Mouse (Mus musculus): ENCODE data around the gene Gm5485. TPM values are rescaled to one million over a fixed set of nuclear protein-coding genes. Genes with fewer than 3 reads are reported as not detected.

The Gm5485 gene
- polyA plus RNA-seq, 1 experiment from 2014 or later, result not detected

DNA sequence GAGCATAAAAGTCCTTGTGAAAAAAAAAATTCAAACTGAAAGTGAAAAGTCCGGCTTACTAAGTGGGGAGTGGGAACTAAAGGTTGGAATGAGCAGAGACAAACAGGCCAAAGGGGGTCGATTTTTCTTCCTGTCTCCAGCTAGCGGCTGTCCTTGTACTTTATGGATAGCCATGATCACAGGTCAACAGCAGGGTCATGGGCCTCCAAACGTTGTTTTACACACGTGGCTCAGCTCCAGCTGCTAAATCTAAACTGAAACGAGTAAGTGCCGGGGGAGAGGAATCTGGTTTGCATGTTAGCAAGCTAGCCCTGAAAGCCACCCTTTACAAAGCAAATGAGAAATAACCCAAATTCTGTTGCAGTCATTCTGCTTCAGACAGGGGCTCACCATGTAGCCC, 2.6 kb downstream of the Gm5485 start:
- H3K4me2 ChIP-seq (replicated peaks), result no peak overlapping the region
- H3K27ac ChIP-seq, result no peak overlapping the region
- no peaks in the 10 kb centered on the region for H3K9me3 ChIP-seq
- H3K9ac ChIP-seq, result no peak overlapping the region
- ATAC-seq (ENCODE audit: low FRiP score, low read depth), result no peak
- 36% methylated on average over 7 of the region's 7 CpGs for WGBS
- H3K36me3 ChIP-seq, result no peaks in the 10 kb centered on the region
- H3K4me1 ChIP-seq, result 0 out of 2 replicates have a peak, but pooled peaks cover 4% of the 10 kb centered on the region
- no peak overlapping the region for H3K4me3 ChIP-seq
- no peaks in the 10 kb centered on the region for H3K27me3 ChIP-seq

DNA sequence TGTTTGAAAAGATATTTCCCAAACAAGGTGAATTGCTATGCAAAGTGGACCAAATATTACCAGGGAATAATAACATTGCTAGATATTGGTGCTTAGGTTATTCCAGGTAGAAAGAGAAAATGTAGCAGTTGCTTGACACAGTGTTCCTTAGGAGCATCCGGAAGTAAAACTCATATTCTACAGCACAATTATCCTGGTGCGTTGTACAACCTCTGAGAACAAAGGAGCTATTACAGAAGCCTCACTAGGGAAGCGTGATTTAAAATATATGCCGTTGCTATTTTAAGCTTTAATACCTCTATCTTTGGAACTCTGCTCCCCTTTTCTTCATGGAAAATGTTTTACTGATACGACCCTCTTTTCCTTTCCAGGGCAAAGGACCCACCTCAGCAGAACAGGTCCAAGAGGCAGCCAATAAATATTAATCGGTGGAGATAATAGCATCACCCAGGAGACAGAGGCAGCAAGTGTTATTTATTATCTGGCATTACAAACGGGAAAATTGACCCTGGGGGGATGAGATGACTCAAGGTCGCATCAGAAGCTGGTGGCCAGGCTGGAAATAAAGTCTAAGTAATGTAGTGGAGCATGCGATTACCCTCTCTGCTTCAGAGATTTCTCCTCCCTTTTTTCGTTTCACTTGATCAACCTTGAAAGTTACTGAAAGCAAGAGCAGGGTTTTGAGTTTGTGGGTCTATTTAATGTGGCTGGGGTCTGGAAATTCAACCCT, 6.4 kb downstream of the Gm5485 start:
- Histone ChIP-seq H3K36me3 (no peaks in the 10 kb centered on the region), H3K4me2 (replicated peaks) (no peak overlapping the region), H3K27me3 (no peaks in the 10 kb centered on the region), H3K4me3 (no peak overlapping the region), H3K9ac (no peak overlapping the region), H3K4me1 (0 out of 2 replicates have a peak, but pooled peaks cover 4% of the 10 kb centered on the region), H3K9me3 (no peaks in the 10 kb centered on the region), H3K27ac (no peak overlapping the region)
- WGBS, result 54% methylated on average over 10 of the region's 10 CpGs
- no peak for ATAC-seq (ENCODE audit: low FRiP score, low read depth)

DNA sequence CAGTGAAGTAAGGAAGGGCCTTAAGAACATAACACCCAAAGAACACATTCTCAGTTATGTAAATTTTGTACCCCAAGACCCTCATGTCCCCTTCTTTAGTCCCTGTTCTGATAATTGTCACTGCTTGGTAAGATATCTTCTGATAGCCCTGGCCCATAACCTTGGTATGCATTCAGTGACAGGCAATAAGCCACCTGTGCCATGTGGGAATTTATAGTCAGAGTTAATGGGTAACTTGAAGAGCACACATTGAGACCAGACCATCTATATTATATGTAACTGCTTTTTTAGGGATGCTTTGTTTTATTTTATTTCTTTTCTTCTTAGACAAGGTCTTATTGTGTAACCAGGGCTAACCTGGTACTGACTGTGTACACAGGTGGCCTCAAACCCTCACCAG, 8.2 kb downstream of the Gm5485 start:
- Histone ChIP-seq H3K4me2 (replicated peaks) (no peak overlapping the region), H3K27ac (no peak overlapping the region), H3K9ac (no peak overlapping the region), H3K4me3 (no peak overlapping the region), H3K36me3 (no peaks in the 10 kb centered on the region), H3K27me3 (no peaks in the 10 kb centered on the region), H3K4me1 (0 out of 2 replicates have a peak, but pooled peaks cover 4% of the 10 kb centered on the region), H3K9me3 (no peaks in the 10 kb centered on the region)
- ATAC-seq (ENCODE audit: low FRiP score, low read depth), result no peak

GRCm38 (mm10) chr16:48403423-48403822, 8.8 kb downstream of the Gm5485 start:
- Histone ChIP-seq H3K9ac (no peak overlapping the region), H3K36me3 (no peaks in the 10 kb centered on the region), H3K27ac (no peak overlapping the region), H3K4me3 (no peak overlapping the region), H3K4me1 (0 out of 2 replicates have a peak, but pooled peaks cover 4% of the 10 kb centered on the region), H3K27me3 (no peaks in the 10 kb centered on the region), H3K4me2 (replicated peaks) (no peak overlapping the region), H3K9me3 (no peaks in the 10 kb centered on the region)
- WGBS, result 92% methylated on average over 3 of the region's 3 CpGs
- ATAC-seq (ENCODE audit: low FRiP score, low read depth), result no peak

- H3K9ac ChIP-seq, result no peak overlapping the region
- H3K27me3 ChIP-seq, result no peaks in the 10 kb centered on the region
- no peaks in the 10 kb centered on the region for H3K9me3 ChIP-seq
- no peak overlapping the region for H3K4me3 ChIP-seq
- H3K4me2 ChIP-seq (replicated peaks), result no peak overlapping the region
- H3K36me3 ChIP-seq, result no peaks in the 10 kb centered on the region
- 64% methylated on average over 4 of the region's 4 CpGs for WGBS
- 0 out of 2 replicates have a peak, but pooled peaks cover 4% of the 10 kb centered on the region for H3K4me1 ChIP-seq
- no peak for ATAC-seq (ENCODE audit: low FRiP score, low read depth)
- H3K27ac ChIP-seq, result no peak overlapping the region
Observed at GRCm38 (mm10) chr16:48402963-48403362, 9.3 kb downstream of the Gm5485 start.

GRCm38 (mm10) chr16:48395278-48395677, 16.9 kb downstream of the Gm5485 start:
- no peak overlapping the region for H3K9ac ChIP-seq
- no peaks in the 10 kb centered on the region for H3K9me3 ChIP-seq
- no peak overlapping the region for H3K4me2 ChIP-seq (replicated peaks)
- no peak overlapping the region for H3K27ac ChIP-seq
- no peaks in the 10 kb centered on the region for H3K36me3 ChIP-seq
- no peak for ATAC-seq (ENCODE audit: low FRiP score, low read depth)
- WGBS, result 85% methylated on average over 2 of the region's 2 CpGs
- no peaks in the 10 kb centered on the region for H3K27me3 ChIP-seq
- H3K4me1 ChIP-seq, result no peaks in the 10 kb centered on the region
- no peak overlapping the region for H3K4me3 ChIP-seq

DNA sequence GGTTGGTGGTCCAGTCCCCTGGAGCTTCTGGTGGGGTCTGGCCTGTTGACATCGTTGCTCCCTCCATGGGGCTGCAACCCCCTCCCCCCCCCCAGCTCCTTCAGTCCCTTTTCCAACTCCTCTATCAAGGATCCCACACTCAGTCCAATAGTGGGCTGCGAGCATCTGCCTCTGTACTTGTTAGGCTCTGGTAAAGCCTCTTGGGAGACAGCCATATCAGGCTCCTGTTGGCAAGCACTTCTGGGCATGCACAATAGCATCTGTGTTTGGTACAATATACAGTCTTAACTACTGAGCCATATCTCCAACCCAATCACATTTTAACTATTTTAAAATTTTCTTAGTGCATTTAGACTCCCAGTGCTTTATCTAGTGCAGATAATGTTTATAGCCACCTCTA, 25.2 kb downstream of the Gm5485 start:
- Histone ChIP-seq H3K4me2 (replicated peaks) (no peak overlapping the region), H3K36me3 (no peaks in the 10 kb centered on the region), H3K27me3 (no peaks in the 10 kb centered on the region), H3K9ac (no peak overlapping the region), H3K9me3 (no peaks in the 10 kb centered on the region), H3K27ac (no peak overlapping the region), H3K4me3 (no peak overlapping the region), H3K4me1 (no peaks in the 10 kb centered on the region)
- no peak for ATAC-seq (ENCODE audit: low FRiP score, low read depth)
- WGBS, result 61% methylated on average over 2 of the region's 2 CpGs

DNA sequence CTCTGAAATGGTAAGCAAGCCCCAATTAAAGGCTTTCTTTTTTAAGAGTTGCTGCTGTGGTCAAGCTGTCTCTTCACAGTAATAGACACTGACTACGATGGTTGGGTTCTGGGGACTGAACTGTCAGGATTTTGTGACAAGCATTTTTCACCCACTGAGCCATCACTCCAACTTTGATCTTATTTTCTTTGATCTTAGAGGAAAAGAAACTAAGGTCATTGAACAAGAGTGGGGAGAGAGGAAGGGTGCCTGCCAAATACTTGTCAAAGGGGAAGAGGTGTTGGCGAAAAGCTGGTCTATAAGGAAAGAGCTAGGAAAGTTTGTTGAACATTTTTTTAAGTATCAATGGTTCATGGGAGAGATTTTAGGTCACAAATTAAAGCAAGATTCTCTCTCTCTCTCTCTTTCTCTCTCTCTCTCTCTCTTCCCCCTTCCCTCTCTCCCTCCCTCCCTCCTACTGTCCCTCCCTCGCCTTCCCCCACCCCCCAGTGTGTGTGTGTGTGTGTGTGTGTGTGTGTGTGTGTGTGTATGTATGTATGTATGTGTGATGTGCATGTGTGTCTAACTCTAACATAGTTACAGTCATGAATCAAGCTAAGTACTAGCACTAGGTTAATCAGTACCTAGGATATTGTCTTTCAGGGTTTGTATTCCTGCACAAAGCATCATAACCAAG, 28.5 kb downstream of the Gm5485 start:
- Histone ChIP-seq H3K4me3 (no peak overlapping the region), H3K27ac (no peak overlapping the region), H3K27me3 (no peaks in the 10 kb centered on the region), H3K36me3 (no peaks in the 10 kb centered on the region), H3K9me3 (no peaks in the 10 kb centered on the region), H3K4me2 (replicated peaks) (no peak overlapping the region), H3K4me1 (no peaks in the 10 kb centered on the region), H3K9ac (no peak overlapping the region)
- no peak for ATAC-seq (ENCODE audit: low FRiP score, low read depth)
- 59% methylated on average over 3 of the region's 3 CpGs for WGBS

- no peak for ATAC-seq (ENCODE audit: low FRiP score, low read depth)
- Histone ChIP-seq H3K27me3 (no peaks in the 10 kb centered on the region), H3K4me3 (no peak overlapping the region), H3K9me3 (no peaks in the 10 kb centered on the region), H3K4me2 (replicated peaks) (no peak overlapping the region), H3K27ac (no peak overlapping the region), H3K36me3 (no peaks in the 10 kb centered on the region), H3K9ac (no peak overlapping the region), H3K4me1 (no peaks in the 10 kb centered on the region)
- 80% methylated on average over 7 of the region's 7 CpGs for WGBS
Observed at GRCm38 (mm10) chr16:48373711-48374485, 38.3 kb downstream of the Gm5485 start.

GRCm38 (mm10) chr16:48372461-48372860, 39.8 kb downstream of the Gm5485 start:
- H3K27me3 ChIP-seq, result no peaks in the 10 kb centered on the region
- H3K4me2 ChIP-seq (replicated peaks), result no peak overlapping the region
- no peaks in the 10 kb centered on the region for H3K9me3 ChIP-seq
- no peak overlapping the region for H3K9ac ChIP-seq
- no peak overlapping the region for H3K27ac ChIP-seq
- H3K36me3 ChIP-seq, result no peaks in the 10 kb centered on the region
- ATAC-seq (ENCODE audit: low FRiP score, low read depth), result no peak
- no peak overlapping the region for H3K4me3 ChIP-seq
- no peaks in the 10 kb centered on the region for H3K4me1 ChIP-seq
- WGBS, result 49% methylated on average over 6 of the region's 6 CpGs

GRCm38 (mm10) chr16:48368096-48368495, 44.1 kb downstream of the Gm5485 start:
- ATAC-seq (ENCODE audit: low FRiP score, low read depth), result no peak

DNA sequence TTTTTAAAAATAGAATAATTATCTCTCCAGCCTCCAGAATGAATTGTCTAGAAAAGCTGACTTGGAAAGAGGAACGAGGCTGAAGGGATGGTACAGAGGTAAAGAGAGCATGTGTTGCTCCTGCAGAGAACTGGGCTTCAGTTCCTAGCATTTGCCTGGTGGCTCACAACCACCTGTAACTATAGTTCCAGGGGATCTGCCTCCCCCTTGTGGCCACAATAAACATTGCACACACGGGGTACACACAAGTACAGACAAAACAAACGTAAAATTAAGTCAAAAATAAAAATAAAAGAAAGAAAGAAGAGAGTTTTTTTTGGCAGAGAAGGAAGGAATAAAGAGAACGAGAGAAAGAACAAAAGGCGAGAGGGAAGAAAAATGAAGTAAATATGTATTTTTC, 45.4 kb downstream of the Gm5485 start:
- no peak overlapping the region for H3K4me2 ChIP-seq (replicated peaks)
- no peak for ATAC-seq (ENCODE audit: low FRiP score, low read depth)
- 91% methylated on average over 5 of the region's 5 CpGs for WGBS
- H3K36me3 ChIP-seq, result no peaks in the 10 kb centered on the region
- no peak overlapping the region for H3K27ac ChIP-seq
- no peak overlapping the region for H3K9ac ChIP-seq
- H3K27me3 ChIP-seq, result no peaks in the 10 kb centered on the region
- H3K4me1 ChIP-seq, result no peaks in the 10 kb centered on the region
- no peaks in the 10 kb centered on the region for H3K9me3 ChIP-seq
- H3K4me3 ChIP-seq, result no peak overlapping the region

More at GRCm38 (mm10) chr16:48368096-48368495, 44.1 kb downstream of the Gm5485 start:
- Histone ChIP-seq H3K4me1 (no peaks in the 10 kb centered on the region), H3K27me3 (no peaks in the 10 kb centered on the region), H3K27ac (no peak overlapping the region), H3K36me3 (no peaks in the 10 kb centered on the region), H3K9ac (no peak overlapping the region), H3K4me3 (no peak overlapping the region), H3K9me3 (no peaks in the 10 kb centered on the region), H3K4me2 (replicated peaks) (no peak overlapping the region)
- WGBS, result 97% methylated on average over 2 of the region's 2 CpGs
